Mouse (Mus musculus): ENCODE data around the gene Pllp.

The Pllp gene

GRCm38 (mm10) chr8:94646165-94646564 is 49.9 kb downstream of the Pllp start:
- DNase-seq = no peak

GRCm38 (mm10) chr8:94645202-94645601 is 50.9 kb downstream of the Pllp start:
- DNase-seq = no peak

- no peak for DNase-seq
Observed at GRCm38 (mm10) chr8:94641938-94642337, 54.1 kb downstream of the Pllp start.

- DNase-seq = no peak
Observed at GRCm38 (mm10) chr8:94641183-94641582, 54.9 kb downstream of the Pllp start.

GRCm38 (mm10) chr8:94634211-94634610 is 61.9 kb downstream of the Pllp start:
- no peak for DNase-seq

GRCm38 (mm10) chr8:94633564-94634194 is 62.4 kb downstream of the Pllp start:
- no peak for DNase-seq
